Mouse (Mus musculus): ENCODE data around the gene Tmem230. TPM values are rescaled to one million over a fixed set of nuclear protein-coding genes. Genes with fewer than 3 reads are reported as not detected.
"Not testable (repeated sequence)": the region's sequence is repeated elsewhere in the genome, so short reads cannot be mapped to it uniquely, and the experiment has no call there.

The Tmem230 gene
- polyA plus RNA-seq, 1 experiment from 2014 or later, result 50.1 TPM

- H3K4me1 ChIP-seq, result peaks cover 26% of the 10 kb centered on the region
- 7% methylated on average over 8 of the region's 8 CpGs for WGBS
- peak overlapping the region; percentile 40 for H3K9ac ChIP-seq
- no peak for ATAC-seq (ENCODE audit: insufficient number of reproducible peaks, low FRiP score, low TSS enrichment, low read depth)
- H3K36me3 ChIP-seq, result peaks cover 23% of the 10 kb centered on the region
- H3K4me2 ChIP-seq, result peak overlapping the region; percentile 60
- H3K4me3 ChIP-seq, result peak overlapping the region; percentile 59
- H3K27me3 ChIP-seq, result no peaks in the 10 kb centered on the region
- no peaks in the 10 kb centered on the region for H3K9me3 ChIP-seq
- H3K27ac ChIP-seq, result no peak overlapping the region
Measured at GRCm38 (mm10) chr2:132251911-132252310, 4.3 kb upstream of the Tmem230 start.

- Histone ChIP-seq H3K9ac (no peak overlapping the region), H3K4me3 (no peak overlapping the region), H3K27ac (no peak overlapping the region), H3K4me1 (peaks cover 10% of the 10 kb centered on the region), H3K36me3 (peaks cover 18% of the 10 kb centered on the region), H3K27me3 (no peaks in the 10 kb centered on the region), H3K4me2 (no peak overlapping the region), H3K9me3 (no peaks in the 10 kb centered on the region)
- 94% methylated on average over 3 of the region's 3 CpGs for WGBS
- ATAC-seq (ENCODE audit: insufficient number of reproducible peaks, low FRiP score, low TSS enrichment, low read depth), result no peak
Measured at GRCm38 (mm10) chr2:132243370-132243769, 4.2 kb downstream of the Tmem230 start.

- H3K27ac ChIP-seq, result not testable (repeated sequence)
- WGBS, result 37% methylated on average over 10 of the region's 10 CpGs
Measured at GRCm38 (mm10) chr2:132240457-132240856, 7.2 kb downstream of the Tmem230 start.

GRCm38 (mm10) chr2:132239434-132239833, 8.2 kb downstream of the Tmem230 start:
- 87% methylated on average over 3 of the region's 3 CpGs for WGBS
- not testable (repeated sequence) for H3K4me3 ChIP-seq; H3K27me3 ChIP-seq; H3K4me2 ChIP-seq; ATAC-seq (ENCODE audit: insufficient number of reproducible peaks, low FRiP score, low TSS enrichment, low read depth); H3K4me1 ChIP-seq; H3K9ac ChIP-seq; H3K9me3 ChIP-seq; H3K27ac ChIP-seq
- peaks cover 16% of the 10 kb centered on the region for H3K36me3 ChIP-seq

More at GRCm38 (mm10) chr2:132240457-132240856, 7.2 kb downstream of the Tmem230 start:
- not testable (repeated sequence) for H3K4me3 ChIP-seq; H3K4me2 ChIP-seq; H3K4me1 ChIP-seq; ATAC-seq (ENCODE audit: insufficient number of reproducible peaks, low FRiP score, low TSS enrichment, low read depth); H3K27me3 ChIP-seq; H3K9ac ChIP-seq; H3K9me3 ChIP-seq
- peaks cover 16% of the 10 kb centered on the region for H3K36me3 ChIP-seq

GRCm38 (mm10) chr2:132235975-132236374, 11.6 kb downstream of the Tmem230 start:
- Histone ChIP-seq H3K27me3 (no peaks in the 10 kb centered on the region), H3K9ac (no peak overlapping the region), H3K36me3 (no peaks in the 10 kb centered on the region), H3K4me2 (no peak overlapping the region), H3K4me3 (no peak overlapping the region), H3K9me3 (no peaks in the 10 kb centered on the region), H3K4me1 (no peaks in the 10 kb centered on the region), H3K27ac (no peak overlapping the region)
- no peak for ATAC-seq (ENCODE audit: insufficient number of reproducible peaks, low FRiP score, low TSS enrichment, low read depth)
- WGBS, result 75% methylated on average over 7 of the region's 7 CpGs

- WGBS, result 28% methylated on average over 2 of the region's 2 CpGs
- H3K27ac ChIP-seq, result no peak overlapping the region
- no peaks in the 10 kb centered on the region for H3K9me3 ChIP-seq
- no peak overlapping the region for H3K9ac ChIP-seq
- H3K4me1 ChIP-seq, result no peaks in the 10 kb centered on the region
- ATAC-seq (ENCODE audit: insufficient number of reproducible peaks, low FRiP score, low TSS enrichment, low read depth), result no peak
- no peaks in the 10 kb centered on the region for H3K36me3 ChIP-seq
- no peak overlapping the region for H3K4me2 ChIP-seq
- no peaks in the 10 kb centered on the region for H3K27me3 ChIP-seq
- H3K4me3 ChIP-seq, result no peak overlapping the region
Measured at GRCm38 (mm10) chr2:132235291-132235690, 12.3 kb downstream of the Tmem230 start.

GRCm38 (mm10) chr2:132233985-132234765, 13.4 kb downstream of the Tmem230 start:
- no peaks in the 10 kb centered on the region for H3K4me1 ChIP-seq
- H3K36me3 ChIP-seq, result no peaks in the 10 kb centered on the region
- no peak overlapping the region for H3K4me2 ChIP-seq
- no peak overlapping the region for H3K9ac ChIP-seq
- no peak overlapping the region for H3K27ac ChIP-seq
- H3K9me3 ChIP-seq, result no peaks in the 10 kb centered on the region
- WGBS, result 57% methylated on average over 16 of the region's 16 CpGs
- H3K4me3 ChIP-seq, result no peak overlapping the region
- ATAC-seq (ENCODE audit: insufficient number of reproducible peaks, low FRiP score, low TSS enrichment, low read depth), result no peak
- no peaks in the 10 kb centered on the region for H3K27me3 ChIP-seq

- Histone ChIP-seq H3K27me3 (no peaks in the 10 kb centered on the region), H3K4me3 (no peak overlapping the region), H3K4me1 (no peaks in the 10 kb centered on the region), H3K4me2 (no peak overlapping the region), H3K36me3 (no peaks in the 10 kb centered on the region), H3K27ac (no peak overlapping the region), H3K9ac (no peak overlapping the region), H3K9me3 (no peaks in the 10 kb centered on the region)
- ATAC-seq (ENCODE audit: insufficient number of reproducible peaks, low FRiP score, low TSS enrichment, low read depth), result no peak
- 80% methylated on average over 3 of the region's 3 CpGs for WGBS
Measured at GRCm38 (mm10) chr2:132232413-132232945, 15.1 kb downstream of the Tmem230 start.

GRCm38 (mm10) chr2:132224359-132224758, 23.2 kb downstream of the Tmem230 start:
- H3K27me3 ChIP-seq, result no peaks in the 10 kb centered on the region
- H3K4me1 ChIP-seq, result no peaks in the 10 kb centered on the region
- H3K4me2 ChIP-seq, result no peak overlapping the region
- 75% methylated on average over 4 of the region's 4 CpGs for WGBS
- no peak overlapping the region for H3K9ac ChIP-seq
- no peak overlapping the region for H3K4me3 ChIP-seq
- no peak for ATAC-seq (ENCODE audit: insufficient number of reproducible peaks, low FRiP score, low TSS enrichment, low read depth)
- H3K9me3 ChIP-seq, result no peaks in the 10 kb centered on the region
- H3K36me3 ChIP-seq, result no peaks in the 10 kb centered on the region
- no peak overlapping the region for H3K27ac ChIP-seq

- no peak overlapping the region for H3K4me2 ChIP-seq
- ATAC-seq (ENCODE audit: insufficient number of reproducible peaks, low FRiP score, low TSS enrichment, low read depth), result no peak
- no peak overlapping the region for H3K9ac ChIP-seq
- H3K27ac ChIP-seq, result no peak overlapping the region
- no peak overlapping the region for H3K4me3 ChIP-seq
- H3K4me1 ChIP-seq, result no peaks in the 10 kb centered on the region
- no peaks in the 10 kb centered on the region for H3K36me3 ChIP-seq
- no peaks in the 10 kb centered on the region for H3K27me3 ChIP-seq
- WGBS, result 49% methylated on average over 11 of the region's 11 CpGs
- H3K9me3 ChIP-seq, result no peaks in the 10 kb centered on the region
Measured at GRCm38 (mm10) chr2:132221611-132222073, 26.0 kb downstream of the Tmem230 start.

GRCm38 (mm10) chr2:132211995-132212656, 35.5 kb downstream of the Tmem230 start:
- Histone ChIP-seq H3K4me2 (no peak overlapping the region), H3K4me1 (no peaks in the 10 kb centered on the region), H3K27ac (no peak overlapping the region), H3K4me3 (no peak overlapping the region), H3K9me3 (no peaks in the 10 kb centered on the region), H3K36me3 (no peaks in the 10 kb centered on the region), H3K27me3 (no peaks in the 10 kb centered on the region), H3K9ac (no peak overlapping the region)
- 81% methylated on average over 5 of the region's 5 CpGs for WGBS
- ATAC-seq (ENCODE audit: insufficient number of reproducible peaks, low FRiP score, low TSS enrichment, low read depth), result no peak

- Histone ChIP-seq H3K9ac (no peak overlapping the region), H3K27ac (no peak overlapping the region), H3K4me1 (no peaks in the 10 kb centered on the region), H3K4me2 (no peak overlapping the region), H3K9me3 (no peaks in the 10 kb centered on the region), H3K4me3 (no peak overlapping the region), H3K27me3 (no peaks in the 10 kb centered on the region), H3K36me3 (no peaks in the 10 kb centered on the region)
- no peak for ATAC-seq (ENCODE audit: insufficient number of reproducible peaks, low FRiP score, low TSS enrichment, low read depth)
- 83% methylated on average over 9 of the region's 9 CpGs for WGBS
Measured at GRCm38 (mm10) chr2:132210806-132211312, 36.7 kb downstream of the Tmem230 start.
